Mouse (Mus musculus): ENCODE results near the gene Vps37b.

GRCm38 (mm10) chr5:123989941-123990885 is 41.9 kb downstream of the Vps37b start:
- TF ChIP-seq CTCF (IDR thresholded peaks at IDR 0.05; ENCODE audit: borderline replicate concordance, insufficient read depth, low read depth, low read length) (no peak), POLR2A (IDR thresholded peaks at IDR 0.05; ENCODE audit: borderline replicate concordance, insufficient read depth, low read length) (no peak)
